Mouse (Mus musculus) E14TG2a.4 (cell line): ENCODE results near the gene Esm1.

ENCODE experiments used
- CTCF ChIP-seq: conservative IDR thresholded peaks from 2 replicates; pipeline ENCODE4 v1.5.1; 2014; ENCODE audit warnings: low read length
- NANOG ChIP-seq: IDR thresholded peaks from 2 replicates; pipeline ENCODE4 v1.6.1; 2014; ENCODE audit warnings: borderline replicate concordance, low read length, mixed read lengths
- POU5F1 ChIP-seq: IDR thresholded peaks from 2 replicates; pipeline ENCODE4 v1.6.1; 2014; ENCODE audit warnings: low read length, borderline replicate concordance

DNA sequence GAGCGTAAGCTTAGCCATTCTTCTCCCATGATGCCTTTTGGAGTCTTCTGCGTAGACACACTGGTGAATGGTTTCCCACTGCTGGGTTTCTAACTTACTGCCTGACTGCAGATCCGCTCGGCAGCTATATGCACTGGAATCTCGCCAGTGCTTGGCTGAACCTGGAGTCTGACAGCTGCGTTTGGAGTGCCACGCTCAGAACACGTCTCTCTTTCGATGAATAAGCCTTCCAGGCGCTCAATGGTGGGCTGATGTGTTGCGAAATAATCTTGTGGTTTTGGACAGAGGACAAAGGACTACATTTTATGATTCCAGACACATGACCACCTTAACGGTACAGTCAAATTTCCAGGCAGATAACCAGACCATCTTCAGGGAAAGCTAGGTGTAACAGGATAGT, 53.4 kb downstream of the Esm1 start:
- TF ChIP-seq CTCF (no peak), POU5F1 (no peak), NANOG (no peak)
